Mouse (Mus musculus) left cerebral cortex, postnatal 10 days (tissue): ENCODE results near the gene Elavl2. TPM values are rescaled to one million over a fixed set of nuclear protein-coding genes. Genes with fewer than 3 reads are reported as not detected.

Experiments
- DNase-seq, 2 experiments: peaks; one replicate each; pipeline ENCODE4 v3.0.0; 2021 to 2022; ENCODE audit warnings: low spot score in 2 of 2, mixed read lengths in 1 of 2; ENCODE audit errors: extremely low spot score in 1 of 2
- intact Hi-C: fragments of 180-260 bp; cut with DNase I; formaldehyde crosslinking; loops from one replicate; pipeline ENCODE4 v1.15.1; 2025
- total RNA-seq, 2 experiments: library from RNA; stranded (reverse); gene quantifications; 2 replicates each; pipeline ENCODE4 v1.2.3; 2021

The Elavl2 gene
- total RNA-seq, result 100 to 1,000 TPM; 130 to 134 TPM

DNA sequence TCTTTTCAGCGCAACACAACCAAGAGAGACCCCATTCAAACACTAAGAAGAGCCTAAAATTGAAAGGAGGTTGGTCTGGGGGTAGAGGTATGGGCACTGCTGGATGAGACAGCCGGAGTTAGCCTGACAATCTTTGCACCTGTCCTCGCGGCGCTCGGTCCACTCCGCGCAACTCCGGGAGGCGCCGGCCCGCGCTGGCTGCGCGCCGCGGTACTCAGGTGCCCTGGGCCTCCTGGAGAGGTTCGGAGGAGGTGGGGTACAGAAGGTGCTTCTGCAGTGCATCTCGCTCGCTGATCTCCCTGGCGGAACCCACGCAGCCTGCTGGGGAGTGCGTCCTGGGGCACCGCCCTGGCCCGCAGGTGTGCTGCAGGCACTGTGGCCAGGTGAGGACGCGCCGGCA is at the start of gene Elavl2:
Gene Elavl2, minus strand, starts transcription at position 363 of the 400 bp plus-strand sequence.
- peak in 1 of 2 experiments; percentile 18 for DNase-seq
- intact Hi-C loops, result no loop called here

DNA sequence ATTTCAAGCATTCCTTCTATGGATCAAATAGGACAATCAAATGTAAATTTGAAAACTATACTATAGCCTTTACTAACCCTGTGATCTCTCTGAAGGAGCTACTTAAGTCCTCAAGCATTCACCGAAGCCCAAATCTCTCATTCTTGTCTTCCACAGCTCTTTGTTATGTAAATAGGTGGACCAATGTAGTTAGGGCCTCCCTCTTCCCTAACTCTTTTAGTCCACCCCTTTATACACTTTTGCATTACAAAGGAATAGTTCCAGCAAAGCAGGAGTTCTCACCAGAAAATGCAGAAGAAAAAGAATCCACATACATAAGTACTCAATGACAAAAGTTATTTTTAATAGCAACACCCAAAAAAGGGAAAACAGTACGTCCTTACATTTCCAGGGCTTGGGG is 47.3 kb upstream of the Elavl2 start:
- intact Hi-C loops, result no loop called here
- DNase-seq, result no peak

DNA sequence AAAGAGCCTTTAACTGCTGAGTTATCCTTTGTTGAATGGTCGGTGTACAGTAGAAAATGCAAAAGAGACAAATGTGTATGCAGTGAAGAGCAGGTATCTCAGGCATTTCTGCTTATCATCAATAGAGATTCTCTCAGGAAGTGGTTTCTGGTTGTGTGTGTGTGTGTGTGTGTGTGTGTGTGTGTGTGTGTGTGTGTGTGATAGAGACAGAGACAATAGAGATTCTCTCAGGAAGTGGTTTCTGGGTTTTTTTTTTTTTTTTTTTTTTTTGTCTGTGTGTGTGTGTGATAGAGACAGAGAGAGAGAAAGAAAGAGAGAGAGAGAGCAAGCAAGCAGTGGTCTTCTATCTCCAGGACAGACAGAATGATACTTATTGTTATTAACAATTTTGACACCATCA is 15.0 kb upstream of the Elavl2 start:
- intact Hi-C loops, result no loop called here
- no peak for DNase-seq

DNA sequence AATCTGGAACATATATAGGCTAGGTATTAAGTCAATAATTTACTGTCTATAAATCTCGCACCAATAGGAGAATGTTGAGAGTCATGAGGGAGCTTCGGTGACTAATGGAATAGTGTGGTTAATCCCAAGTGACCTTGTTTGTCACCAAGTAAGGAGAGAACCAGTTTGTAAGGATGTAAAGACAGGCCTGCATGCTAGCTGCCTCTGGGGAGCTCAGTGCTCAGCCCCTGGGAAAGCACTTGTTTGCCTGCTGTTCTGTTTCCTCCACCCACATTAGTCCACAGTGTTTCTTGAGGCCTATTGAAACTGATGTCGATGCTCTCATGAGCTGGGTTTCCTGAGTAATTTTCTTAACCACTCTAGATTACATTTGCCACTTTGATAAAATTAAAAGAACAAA is 4.5 kb upstream of the Elavl2 start:
- intact Hi-C loops, result no loop called here
- no peak for DNase-seq

DNA sequence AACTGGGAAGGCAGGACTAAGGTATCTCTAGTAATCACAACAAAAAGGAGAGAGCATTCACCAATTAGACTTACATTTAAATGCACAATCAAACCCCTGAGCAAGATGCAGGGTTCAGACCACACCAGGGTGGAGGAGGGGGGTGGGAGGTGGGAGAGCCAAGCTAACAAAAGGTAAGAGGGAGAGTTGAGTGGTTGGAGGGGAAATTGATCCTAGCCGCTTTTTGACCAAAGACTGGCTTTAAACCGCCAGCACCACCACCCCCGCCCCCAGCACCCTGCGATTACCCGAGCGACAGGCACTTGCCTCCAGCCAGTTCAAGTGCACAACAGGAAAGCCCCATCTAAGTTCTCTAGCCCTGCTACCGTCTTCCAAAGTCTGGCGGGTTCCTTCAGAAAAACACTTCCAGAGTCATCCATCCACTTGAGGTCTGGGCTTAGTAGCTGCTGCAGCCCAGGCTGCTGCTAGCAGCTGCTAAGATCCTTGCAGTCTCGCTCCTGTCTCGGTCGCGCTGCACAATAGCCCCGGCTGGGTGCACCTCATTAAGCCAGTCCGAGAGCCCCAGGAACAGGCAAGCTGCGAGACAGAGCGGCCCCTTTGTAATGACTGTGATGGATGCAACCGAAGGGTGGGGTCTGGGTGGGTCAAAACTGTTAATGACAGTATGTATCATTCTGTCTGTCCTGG is 932 bp downstream of the Elavl2 start:
- intact Hi-C loops, result no loop called here
- DNase-seq, result no peak

DNA sequence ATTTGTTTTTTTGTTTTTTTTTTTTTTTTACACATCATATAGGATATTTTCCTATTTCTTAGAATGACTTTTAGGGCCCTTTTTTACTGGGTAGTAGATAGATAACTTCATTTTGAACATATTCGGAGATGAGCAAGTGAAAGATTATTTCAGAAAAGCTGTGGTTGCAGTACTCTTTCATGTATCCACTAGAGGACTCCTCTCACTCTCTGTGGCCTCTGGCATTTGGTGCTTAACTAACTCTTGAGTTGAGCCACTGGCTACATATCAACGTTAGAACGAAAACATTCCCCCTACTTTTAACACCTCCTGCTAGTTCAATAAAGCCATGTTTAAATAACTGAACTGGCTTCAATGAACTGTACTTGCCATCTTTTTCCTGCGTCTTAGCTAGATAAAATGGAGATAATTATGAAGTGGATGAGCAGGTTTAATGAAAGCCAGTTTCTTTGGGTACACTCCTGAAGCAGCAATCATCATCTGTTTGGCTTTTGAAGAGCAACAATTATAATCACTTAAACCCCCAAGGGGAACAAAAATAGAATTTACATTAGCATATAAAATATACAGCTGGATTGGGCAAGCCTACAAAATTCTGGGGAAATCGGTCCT is 8.5 kb downstream of the Elavl2 start:
- intact Hi-C loops, result no loop called here
- no peak for DNase-seq

DNA sequence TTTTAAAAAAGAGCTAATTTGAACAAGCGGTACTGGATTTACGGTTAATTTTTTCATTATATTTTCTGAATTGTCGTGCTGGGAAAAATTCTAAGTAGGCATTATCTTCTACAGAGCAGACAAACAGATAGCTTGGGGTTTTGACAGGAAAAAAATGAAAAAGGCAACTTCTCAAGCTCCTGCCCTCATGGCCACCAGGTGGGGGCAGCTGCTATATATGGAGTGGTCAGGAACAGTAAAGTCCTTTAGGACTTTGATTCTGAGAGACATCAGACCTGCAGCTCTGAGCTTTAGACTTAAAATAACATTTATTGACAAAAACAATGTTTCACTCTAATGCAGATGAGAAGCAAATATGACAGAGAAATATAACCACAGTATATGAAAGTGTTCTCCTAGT is 12.9 kb downstream of the Elavl2 start:
- intact Hi-C loops, result no loop called here
- DNase-seq, result no peak

DNA sequence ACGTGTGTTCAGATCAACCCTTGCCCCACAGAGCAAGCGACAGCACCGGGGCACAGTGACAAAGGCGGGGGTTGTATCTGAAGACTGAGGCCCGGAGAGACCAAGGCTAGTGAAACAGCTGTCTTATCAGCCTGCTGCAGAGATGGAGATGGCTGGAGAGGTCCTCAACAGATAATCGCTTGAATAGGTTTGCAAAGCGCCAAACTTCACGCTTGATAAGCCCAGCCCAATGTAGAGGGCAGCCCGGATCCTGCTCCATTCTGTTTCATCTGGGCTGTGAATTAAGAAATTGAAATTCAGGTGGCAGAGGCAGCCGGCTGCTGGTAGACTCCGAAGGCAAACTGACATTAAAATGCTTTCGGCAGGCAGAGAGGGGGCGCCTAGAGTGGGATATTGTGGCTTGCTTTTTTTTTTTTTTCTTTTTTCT is 19.4 kb downstream of the Elavl2 start:
- intact Hi-C loops, result no loop called here
- DNase-seq, result no peak

DNA sequence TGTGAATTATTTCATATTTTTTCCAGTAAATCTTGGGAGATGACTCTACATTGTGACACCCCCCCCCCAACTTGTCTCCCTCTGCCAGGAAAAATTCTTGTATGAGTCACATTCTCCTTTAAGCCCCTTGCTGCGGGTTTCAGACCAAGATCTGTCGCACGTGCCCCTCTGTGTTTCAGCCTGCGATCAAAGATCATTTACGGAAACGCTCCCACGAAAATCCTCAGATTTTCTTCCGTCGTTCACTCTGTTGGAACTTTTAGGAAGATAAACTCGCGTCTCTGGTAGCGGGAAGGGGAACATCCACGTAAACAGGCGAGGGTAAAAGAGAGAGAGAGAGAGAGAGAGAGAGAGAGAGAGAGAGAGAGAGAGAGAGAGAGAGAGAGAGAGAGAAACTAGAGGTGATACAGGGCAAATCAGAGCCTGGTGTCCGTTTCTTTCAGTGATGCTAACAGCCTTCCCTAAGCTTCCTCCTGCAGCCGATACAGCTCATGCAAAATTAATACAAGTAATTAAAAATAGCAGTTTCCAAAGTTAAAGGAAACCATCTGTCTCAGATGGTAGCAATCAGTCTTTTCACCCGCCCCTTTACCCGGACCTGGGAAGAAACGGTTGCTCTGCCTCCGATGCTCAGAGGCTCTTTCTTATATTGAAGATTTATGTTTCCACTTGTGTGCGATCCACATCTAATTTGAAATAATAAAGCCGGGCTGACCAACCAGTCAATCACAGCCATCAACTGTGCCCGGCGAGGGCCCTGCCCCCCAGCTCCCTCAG is 20.1 kb downstream of the Elavl2 start:
- no peak for DNase-seq
- intact Hi-C loops, result no loop called here

DNA sequence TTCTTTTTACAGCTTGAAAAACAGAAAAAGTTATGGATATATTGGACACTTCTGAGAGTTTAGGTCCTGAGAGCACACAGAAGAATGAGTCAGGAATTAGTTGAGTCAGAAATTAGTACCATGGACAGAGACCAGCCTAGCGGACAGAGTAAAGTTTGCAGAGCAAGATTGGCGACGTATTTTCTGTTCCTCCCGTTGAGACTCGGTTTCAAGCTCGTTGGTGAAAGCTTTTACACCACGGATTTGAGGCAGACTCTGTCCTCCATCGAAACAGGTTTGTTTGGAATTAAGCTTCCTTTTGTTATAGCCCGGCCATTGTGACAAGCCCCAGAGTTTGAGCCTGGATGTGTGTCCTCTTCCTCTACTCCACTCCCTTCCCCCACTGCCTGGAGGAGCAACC is 21.0 kb downstream of the Elavl2 start:
- no peak for DNase-seq
- intact Hi-C loops, result loop anchor here (10.0 kb wide), 4 partner anchors 145 to 1205 kb away; no protein-coding TSS in a partner anchor

DNA sequence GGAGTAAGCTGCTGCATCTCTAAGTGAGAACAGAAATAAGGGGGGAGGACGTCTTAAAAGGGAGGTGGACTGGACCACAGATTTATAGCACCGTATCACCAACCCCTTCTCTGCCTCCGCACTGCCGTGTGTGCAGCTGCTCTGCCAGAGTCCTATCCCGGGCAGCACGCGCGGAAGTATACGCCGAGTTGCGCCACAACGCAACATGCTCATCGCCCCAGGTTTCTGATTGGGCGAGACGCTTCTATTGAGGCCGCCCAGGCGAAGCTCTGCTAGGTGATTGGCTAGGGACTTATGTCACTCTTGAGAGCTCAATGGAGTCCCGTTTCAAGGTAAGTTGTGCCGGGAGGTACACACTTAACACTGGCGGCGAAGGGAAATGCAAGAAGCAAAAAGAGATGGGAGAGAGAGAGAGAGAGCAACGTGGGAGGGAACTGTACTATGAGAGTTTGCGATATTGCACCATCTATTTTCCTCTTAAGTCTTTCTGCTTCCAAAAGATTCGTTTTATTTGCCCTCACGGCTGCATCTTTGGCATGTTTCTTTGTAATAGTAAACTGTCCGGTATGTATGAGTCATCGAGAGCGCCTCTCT is 24.2 kb downstream of the Elavl2 start:
- intact Hi-C loops, result loop anchor here (10.0 kb wide), 4 partner anchors 142 to 1202 kb away; no protein-coding TSS in a partner anchor
- DNase-seq, result peak; percentile 95 to 99

DNA sequence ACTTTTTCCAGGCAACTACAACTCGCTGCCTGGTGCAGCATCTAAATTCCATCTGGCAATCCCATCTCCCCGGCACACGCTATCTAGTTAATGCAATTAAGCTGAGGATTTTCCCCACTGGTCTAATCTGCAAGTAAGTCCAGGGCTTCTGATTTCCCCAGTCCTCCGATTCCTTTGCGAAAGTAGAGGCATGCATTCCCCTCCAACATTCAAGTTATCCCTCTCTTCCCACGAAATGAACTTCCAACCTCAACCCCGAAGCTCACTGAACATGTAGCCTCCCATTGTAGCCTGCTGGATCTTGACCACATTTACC is 25.3 kb downstream of the Elavl2 start:
- no peak for DNase-seq
- intact Hi-C loops, result loop anchor here (10.0 kb wide), 4 partner anchors 141 to 1201 kb away; no protein-coding TSS in a partner anchor

DNA sequence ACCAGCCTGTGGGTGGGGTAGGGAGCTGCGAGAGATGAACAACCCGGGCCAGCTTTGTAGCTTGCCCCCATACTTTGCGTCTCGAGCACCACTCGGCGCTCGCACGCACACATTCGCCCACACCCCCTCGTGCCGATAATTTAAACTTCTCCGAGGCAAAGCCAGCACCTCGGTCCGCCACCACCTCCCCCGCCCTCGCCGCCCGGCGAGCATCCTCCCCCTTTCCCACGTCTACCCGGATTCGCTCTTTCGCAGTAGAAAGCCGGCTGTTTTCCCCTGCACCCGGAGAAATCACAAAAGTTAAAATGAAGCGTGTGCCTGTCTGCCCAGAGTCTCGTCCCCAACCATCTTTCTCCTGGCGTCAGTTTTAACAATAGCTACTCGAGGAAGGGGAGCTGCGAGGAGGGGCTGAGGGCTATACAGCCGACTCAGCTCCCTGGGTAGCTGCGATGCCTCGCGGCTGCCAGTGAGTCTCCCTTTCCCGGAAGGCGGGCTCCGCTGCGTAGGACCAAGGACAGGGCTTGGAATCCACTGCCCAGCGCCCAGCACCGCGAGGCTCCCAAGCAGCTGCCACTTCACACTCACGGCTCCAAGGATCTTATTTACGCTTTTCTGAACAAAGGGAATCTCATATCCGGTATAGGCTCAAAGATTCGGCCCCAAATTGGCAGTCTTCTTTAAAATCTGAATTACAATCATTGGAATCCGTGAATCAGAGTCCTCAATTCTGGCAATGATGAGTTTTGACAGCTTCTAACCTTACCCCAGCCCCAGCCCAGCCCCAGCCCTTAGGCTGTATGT is 25.8 kb downstream of the Elavl2 start:
- peak in 1 of 2 experiments; percentile 55 for DNase-seq
- intact Hi-C loops, result loop anchor here (5.0 to 10.0 kb wide), 5 partner anchors 82 to 1200 kb away; no protein-coding TSS in a partner anchor

DNA sequence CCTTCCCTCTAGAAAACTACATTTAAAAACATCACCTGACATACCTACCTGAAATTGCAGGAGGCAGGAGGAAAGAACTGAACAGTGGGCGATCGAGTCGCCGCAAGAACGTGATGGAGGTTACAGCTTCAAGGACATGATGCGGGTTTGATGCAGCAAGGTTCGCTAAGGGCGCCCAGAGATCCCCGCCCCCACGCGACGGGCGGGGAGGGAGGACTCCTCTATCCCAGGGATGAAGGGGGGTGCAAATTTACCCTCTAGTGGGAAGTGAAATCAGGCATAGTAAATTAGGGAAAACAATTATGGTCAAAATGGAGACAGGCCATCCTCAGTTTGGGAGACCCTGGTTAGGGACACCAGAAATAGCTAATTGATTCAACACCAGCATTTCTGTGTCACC is 27.7 kb downstream of the Elavl2 start:
- intact Hi-C loops, result loop anchor here (5.0 to 10.0 kb wide), 5 partner anchors 81 to 1198 kb away; no protein-coding TSS in a partner anchor
- no peak for DNase-seq

DNA sequence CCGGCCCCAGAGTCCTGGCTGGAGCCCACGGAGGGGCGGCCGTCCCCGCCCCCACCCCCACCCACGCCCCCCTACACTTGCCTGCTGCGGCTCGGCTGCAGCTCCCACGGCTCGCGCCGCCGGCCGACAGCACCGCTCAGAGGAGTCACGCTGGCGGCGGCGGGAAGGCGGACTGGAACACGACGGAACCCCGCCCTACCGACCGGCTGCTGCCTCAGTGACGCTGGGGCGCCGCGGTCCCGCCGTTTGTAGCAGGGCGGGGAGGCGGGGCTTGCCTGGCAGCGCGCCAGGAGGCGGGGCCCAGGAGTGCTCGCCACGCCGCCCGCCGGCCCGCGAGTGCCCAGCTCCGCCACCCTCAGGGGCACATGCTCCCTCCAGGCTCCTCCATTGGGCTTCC is 28.8 kb downstream of the Elavl2 start:
- DNase-seq, result peak; percentile 75 to 91
- intact Hi-C loops, result loop anchor here (5.0 to 10.0 kb wide), 5 partner anchors 80 to 1197 kb away; no protein-coding TSS in a partner anchor

DNA sequence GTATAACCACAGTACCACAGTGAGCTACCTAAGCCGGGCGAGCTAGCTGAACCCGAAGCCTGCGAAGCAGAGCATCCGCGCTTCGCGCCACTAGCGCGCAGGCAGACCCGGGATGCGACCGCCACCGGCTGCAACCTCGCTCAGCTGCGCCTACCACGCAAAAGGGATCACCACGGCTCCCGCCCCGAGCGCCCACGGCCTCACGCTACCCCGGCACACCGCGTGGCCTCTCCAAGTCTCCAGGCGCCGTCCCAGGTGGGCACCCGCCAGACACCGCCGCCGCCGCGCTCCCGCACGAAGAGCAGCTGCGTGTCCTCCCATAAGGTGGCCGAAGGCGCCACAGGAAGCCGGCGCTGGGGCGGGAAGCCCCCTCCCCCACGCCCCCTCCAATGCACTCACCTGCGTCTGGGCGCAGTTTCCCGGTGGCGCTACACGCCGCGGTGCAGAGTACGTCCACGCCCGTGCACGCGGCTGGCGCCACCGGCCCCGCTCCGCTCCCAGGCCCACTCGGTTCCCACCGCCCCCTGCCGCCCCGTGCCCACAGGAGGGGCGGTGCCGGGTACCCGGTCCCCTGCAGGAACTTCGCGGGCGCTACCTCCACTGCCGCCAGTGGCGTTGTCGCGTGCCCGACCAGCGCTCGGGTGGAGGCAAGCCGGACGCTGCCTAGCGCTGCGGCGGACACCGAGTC is 29.3 kb downstream of the Elavl2 start:
- intact Hi-C loops, result loop anchor here (5.0 to 10.0 kb wide), 5 partner anchors 79 to 1196 kb away; no protein-coding TSS in a partner anchor
- peak in 1 of 2 experiments; percentile 64 for DNase-seq

DNA sequence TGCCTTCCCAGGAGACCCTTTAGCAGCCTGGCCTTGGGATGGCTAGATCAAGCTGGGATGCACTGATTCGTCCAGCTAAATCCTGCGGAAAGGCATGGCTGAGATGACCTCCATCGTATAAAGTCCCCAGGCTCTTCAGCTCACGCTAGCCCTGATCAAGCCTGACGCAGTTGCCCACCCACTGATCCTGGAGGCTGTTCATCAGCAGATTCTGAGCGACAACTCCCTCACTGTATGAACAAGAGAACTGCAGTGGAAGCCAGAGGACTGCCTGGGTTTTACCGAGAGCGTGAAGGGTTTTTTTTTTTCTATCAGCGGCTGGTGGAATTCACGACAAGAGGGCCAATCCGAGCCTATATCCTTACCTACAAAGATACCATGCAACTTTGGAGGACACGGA is 35.3 kb downstream of the Elavl2 start:
- intact Hi-C loops, result no loop called here
- no peak for DNase-seq

DNA sequence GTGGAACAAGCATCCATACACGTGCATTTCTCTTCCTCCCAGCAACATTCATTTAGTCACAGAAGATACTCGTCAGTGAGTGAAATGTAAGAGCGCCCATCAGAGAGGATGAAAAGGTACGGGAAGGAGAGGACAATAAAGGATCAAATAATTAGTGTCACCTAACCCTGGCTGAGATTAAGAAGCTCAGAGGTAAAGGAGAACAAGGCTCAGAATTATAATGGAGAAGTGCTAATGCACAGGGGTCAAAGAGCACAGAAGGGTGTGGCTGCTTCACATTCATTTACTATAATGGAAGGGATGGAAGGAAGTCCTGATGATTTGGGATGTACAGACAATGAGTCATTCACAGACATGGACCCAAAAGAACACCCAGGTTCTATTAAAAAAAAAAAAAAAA is 36.6 kb downstream of the Elavl2 start:
- DNase-seq, result no peak
- intact Hi-C loops, result no loop called here
